Mouse (Mus musculus) lung, adult 2 months (tissue): Measurements from ENCODE around the gene Irf8. TPM values are rescaled to one million over a fixed set of nuclear protein-coding genes. Genes with fewer than 3 reads are reported as not detected.

Source experiments
- DNase-seq: peaks from one replicate; pipeline ENCODE4 v3.0.0; 2022
- H3K4me1 ChIP-seq: fragments of 200-500 bp; 2 replicates; pipeline ENCODE4 v1.6.1; 2011; ENCODE audit warnings: low read length; ENCODE audit not compliant: control insufficient read depth, insufficient read depth
- H3K4me3 ChIP-seq: fragments of 200-500 bp; replicated peaks from 2 replicates; pipeline ENCODE3; 2011; ENCODE audit warnings: low read depth, mild to moderate bottlenecking, control low read depth, low read length; ENCODE audit errors: extremely low read depth
- CTCF ChIP-seq: fragments of 200-500 bp; IDR thresholded peaks from 2 replicates; pipeline ENCODE4 v1.5.1; 2011; ENCODE audit warnings: mild to moderate bottlenecking, low read length, control low read depth; ENCODE audit not compliant: insufficient read depth
- POLR2A ChIP-seq: fragments of 200-500 bp; IDR thresholded peaks from 2 replicates; pipeline ENCODE4 v1.6.1; 2011; ENCODE audit warnings: low read depth, mild to moderate bottlenecking, control low read depth, low read length, borderline replicate concordance; ENCODE audit errors: extremely low read depth
- WGBS: fragments of 180-500 bp; shearing (Covaris S2); methylation state at CpG from one replicate; pipeline ENCODE4 v1.1.7; 2018; 5-methylcytosine and 5-hydroxymethylcytosine counted together
- polyA plus RNA-seq: library from polyadenylated mRNA; depleted of rRNA; stranded (reverse); fragments of >200 nt; gene quantifications from 2 replicates; pipeline ENCODE4 v1.2.3, GENCODE M21; 2012

The Irf8 gene
- polyA plus RNA-seq, 1 experiment = 38.6 TPM

DNA sequence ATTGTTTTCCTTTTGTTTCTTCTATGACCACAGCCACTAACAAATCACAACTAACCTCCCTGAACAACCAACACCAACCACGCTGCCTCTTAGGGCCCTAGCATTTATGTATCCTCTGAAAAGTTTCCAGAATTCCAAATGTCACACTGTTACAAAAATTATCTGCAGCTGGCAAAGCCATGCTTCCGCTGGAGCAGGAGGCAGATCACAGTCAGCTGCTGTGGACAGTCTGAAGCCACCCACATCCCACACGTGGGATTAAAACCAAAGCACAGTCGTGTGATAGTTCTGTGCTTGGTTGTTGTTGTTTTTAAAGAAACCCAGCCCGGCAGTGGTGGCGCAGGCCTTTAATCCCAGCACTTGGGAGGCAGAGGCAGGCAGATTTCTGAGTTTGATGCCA lies 37.1 kb upstream of the Irf8 start:
- 66% methylated on average over 6 of the region's 6 CpGs for WGBS
- DNase-seq = no peak
- H3K4me1 ChIP-seq = peaks cover 10% of the 10 kb centered on the region
- no peak overlapping the region for H3K4me3 ChIP-seq
- no peak for TF ChIP-seq POLR2A
- TF ChIP-seq CTCF = no peak

DNA sequence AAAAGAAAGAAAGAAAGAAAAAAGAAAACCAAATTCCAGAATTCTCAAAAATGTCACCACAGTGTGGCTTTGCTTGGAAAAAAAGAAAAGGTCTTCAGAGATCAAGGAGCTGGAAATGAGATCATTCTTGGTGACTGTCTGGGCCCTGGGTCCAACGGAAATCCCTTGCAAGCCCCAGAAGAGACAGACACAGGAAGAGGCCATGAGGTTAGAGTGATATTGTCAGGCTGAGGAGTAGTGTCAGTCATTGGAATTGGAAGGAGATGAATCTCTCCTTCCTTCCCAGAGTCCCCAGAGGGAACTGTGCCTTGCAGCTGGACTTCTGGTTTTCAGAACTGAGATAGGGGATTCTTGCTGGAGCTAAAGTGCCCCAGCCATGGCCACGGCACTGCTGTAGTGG lies 36.6 kb upstream of the Irf8 start:
- Histone ChIP-seq H3K4me1 (peaks cover 10% of the 10 kb centered on the region), H3K4me3 (no peak overlapping the region)
- WGBS = 34% methylated on average over 2 of the region's 2 CpGs
- DNase-seq = no peak
- TF ChIP-seq POLR2A = no peak
- no peak for TF ChIP-seq CTCF

DNA sequence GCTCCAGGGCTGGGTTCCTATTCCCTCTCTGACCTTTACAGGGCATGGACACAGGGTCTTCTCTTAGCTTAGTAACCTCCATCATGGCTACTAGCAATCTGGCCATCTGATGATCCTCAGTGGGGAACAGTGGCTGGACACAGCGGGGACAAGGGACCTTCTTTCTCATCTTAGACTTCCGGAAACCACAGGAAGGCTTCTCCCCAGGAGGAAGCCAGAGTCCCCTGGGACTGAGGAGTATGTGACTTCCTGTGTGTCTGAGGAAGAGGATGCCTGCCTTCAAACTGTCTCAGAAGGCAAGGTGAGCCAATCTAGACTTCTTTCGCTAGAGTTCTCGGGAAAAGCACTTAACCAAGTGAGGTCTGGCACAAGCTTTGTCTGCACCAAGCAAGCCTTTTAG lies 36.1 kb upstream of the Irf8 start:
- 60% methylated on average over 4 of the region's 4 CpGs for WGBS
- DNase-seq = no peak
- no peak overlapping the region for H3K4me3 ChIP-seq
- H3K4me1 ChIP-seq = peaks cover 10% of the 10 kb centered on the region
- TF ChIP-seq POLR2A (no peak), CTCF (no peak)

DNA sequence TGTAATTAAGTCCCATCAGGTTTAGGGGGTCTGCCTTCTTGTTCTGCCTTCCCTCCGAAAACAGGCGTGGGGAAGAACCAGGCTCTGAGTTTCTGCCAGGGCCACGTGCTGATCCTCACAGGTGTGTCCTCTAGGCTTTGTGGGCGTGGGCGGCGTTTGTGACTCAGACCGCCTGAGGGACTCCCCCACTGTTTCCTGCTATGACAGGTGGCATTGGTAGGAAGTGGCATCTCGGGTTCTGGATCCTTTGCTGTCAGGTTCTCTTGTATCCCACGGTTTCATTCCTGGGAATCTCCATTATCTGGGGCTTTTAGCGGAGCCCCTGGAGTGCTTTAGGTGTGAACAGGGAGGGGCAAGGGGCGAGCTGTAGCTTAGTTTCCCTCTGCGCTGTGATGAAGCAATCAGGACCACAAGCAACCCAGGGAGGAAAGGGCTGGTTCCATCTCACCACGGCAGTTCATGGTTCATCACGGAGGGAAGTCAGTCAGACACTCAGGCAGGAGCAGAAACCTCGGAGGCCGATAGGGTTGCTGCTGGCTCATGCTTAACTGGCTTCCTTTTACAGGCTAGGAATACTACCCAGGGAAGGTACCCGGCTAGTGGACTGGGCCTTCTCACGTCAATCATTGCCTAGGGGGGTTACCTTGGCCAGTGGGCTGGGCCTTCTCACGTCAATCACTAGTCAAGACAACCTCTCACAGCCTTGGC lies 34.2 kb upstream of the Irf8 start:
- Histone ChIP-seq H3K4me1 (peaks cover 6% of the 10 kb centered on the region), H3K4me3 (no peak overlapping the region)
- no peak for DNase-seq
- TF ChIP-seq CTCF = no peak
- no peak for TF ChIP-seq POLR2A
- 60% methylated on average over 19 of the region's 19 CpGs for WGBS

GRCm38 (mm10) chr8:120704203-120704602 lies 32.0 kb upstream of the Irf8 start:
- Histone ChIP-seq H3K4me3 (no peak overlapping the region), H3K4me1 (peaks cover 4% of the 10 kb centered on the region)
- TF ChIP-seq POLR2A = no peak
- no peak for TF ChIP-seq CTCF
- no peak for DNase-seq
- WGBS = 41% methylated on average over 9 of the region's 9 CpGs

DNA sequence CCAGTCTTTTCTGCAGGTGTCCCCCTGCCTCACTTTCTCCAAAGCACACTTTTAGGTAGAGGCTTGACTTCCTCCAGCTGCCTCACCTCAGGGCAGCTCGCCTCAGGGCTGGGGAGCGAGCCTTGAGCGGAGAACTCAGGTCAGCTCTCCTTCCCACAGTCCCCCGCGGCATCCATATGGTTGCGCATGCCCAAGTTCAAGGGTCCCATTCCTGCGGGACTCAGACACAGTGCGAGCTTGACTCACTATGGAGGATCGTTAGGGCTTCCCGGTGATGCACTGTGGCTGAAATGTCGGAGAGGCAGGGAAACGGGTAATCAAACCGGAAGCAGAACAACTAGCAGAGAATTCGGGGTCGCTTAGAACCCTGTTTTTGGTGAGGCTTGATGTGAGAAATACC lies 31.0 kb upstream of the Irf8 start:
- WGBS = 88% methylated on average over 15 of the region's 15 CpGs

GRCm38 (mm10) chr8:120706193-120706592 lies 30.0 kb upstream of the Irf8 start:
- no peak for DNase-seq
- WGBS = 88% methylated on average over 3 of the region's 3 CpGs
- TF ChIP-seq POLR2A (no peak), CTCF (no peak)
- H3K4me1 ChIP-seq = no peaks in the 10 kb centered on the region
- no peak overlapping the region for H3K4me3 ChIP-seq

More for the DNA sequence above, 31.0 kb upstream of the Irf8 start:
- no peak for TF ChIP-seq POLR2A
- no peak for TF ChIP-seq CTCF
- Histone ChIP-seq H3K4me3 (no peak overlapping the region), H3K4me1 (no peaks in the 10 kb centered on the region; the same call in 1 of the 2 replicates)
- no peak for DNase-seq

- H3K4me1 ChIP-seq = no peaks in the 10 kb centered on the region
- no peak overlapping the region for H3K4me3 ChIP-seq
- 54% methylated on average over 10 of the region's 10 CpGs for WGBS
- DNase-seq = no peak
- TF ChIP-seq CTCF (no peak), POLR2A (no peak)
Observed at GRCm38 (mm10) chr8:120709176-120709575, 27.0 kb upstream of the Irf8 start.

DNA sequence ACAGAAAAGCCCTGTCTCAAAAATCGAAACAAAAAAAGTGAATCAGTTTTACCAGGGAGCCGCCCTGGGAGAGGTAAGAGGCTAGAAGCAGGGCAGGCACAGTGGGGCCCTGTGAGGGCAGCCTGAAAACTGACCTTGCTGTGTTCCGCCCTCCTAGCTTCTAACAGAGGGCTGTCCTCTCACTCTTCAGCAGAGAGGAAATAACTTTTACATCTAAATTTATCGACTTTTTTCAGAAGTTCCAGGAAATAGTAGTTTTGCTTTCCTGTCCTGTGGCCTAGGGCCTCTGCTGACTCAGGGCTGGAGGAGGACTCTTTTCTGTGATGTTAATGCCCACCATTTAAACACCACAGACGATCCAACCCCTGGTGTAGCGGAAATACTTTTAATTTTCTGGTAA lies 21.0 kb upstream of the Irf8 start:
- WGBS = 57% methylated on average over 6 of the region's 6 CpGs
- no peak for DNase-seq
- Histone ChIP-seq H3K4me1 (no peaks in the 10 kb centered on the region), H3K4me3 (no peak overlapping the region)
- no peak for TF ChIP-seq POLR2A
- TF ChIP-seq CTCF = no peak

GRCm38 (mm10) chr8:120715996-120716680 lies 20.0 kb upstream of the Irf8 start:
- Histone ChIP-seq H3K4me3 (no peak overlapping the region), H3K4me1 (no peaks in the 10 kb centered on the region)
- 72% methylated on average over 15 of the region's 15 CpGs for WGBS
- TF ChIP-seq CTCF (no peak), POLR2A (no peak)
- no peak for DNase-seq
